Mouse (Mus musculus) neural tube, embryonic 11.5 days (tissue): ENCODE data around the gene Flywch2. TPM values are rescaled to one million over a fixed set of nuclear protein-coding genes. Genes with fewer than 3 reads are reported as not detected.
A peak's percentile ranks its signal among the peaks of the same experiment; 100 is the strongest.

Experiments
- ATAC-seq: fragments of 200-750 bp; cut with Nextera tagmentation; 2 replicates; pipeline ENCODE4 v1.8.0; 2017; ENCODE audit warnings: moderate number of reproducible peaks, mild to moderate bottlenecking, moderate TSS enrichment, moderate library complexity; ENCODE audit not compliant: insufficient read depth, low FRiP score, low TSS enrichment
- DNase-seq: peaks from one replicate; pipeline ENCODE4 v3.0.0-alpha.2; 2015; ENCODE audit warnings: low spot score
- H3K27ac ChIP-seq: fragments of 300-500 bp; sonication (generic); 2 replicates; pipeline ENCODE4 v1.5.1; 2014; ENCODE audit warnings: low read depth, mild to moderate bottlenecking, low read length
- H3K27me3 ChIP-seq: fragments of 300-500 bp; sonication (generic); 2 replicates; pipeline ENCODE4 v1.6.1; 2014; ENCODE audit warnings: mild to moderate bottlenecking, low read length, mixed read lengths; ENCODE audit not compliant: control insufficient read depth, insufficient read depth
- H3K36me3 ChIP-seq: fragments of 300-500 bp; sonication (generic); 2 replicates; pipeline ENCODE4 v1.6.1; 2014; ENCODE audit warnings: mild to moderate bottlenecking, low read length, moderate library complexity, mixed read lengths; ENCODE audit not compliant: control insufficient read depth, insufficient read depth
- H3K4me1 ChIP-seq: fragments of 300-500 bp; sonication (generic); 2 replicates; pipeline ENCODE4 v1.6.1; 2014; ENCODE audit warnings: low read length, mixed read lengths; ENCODE audit not compliant: control insufficient read depth, insufficient read depth
- H3K4me2 ChIP-seq: fragments of 300-500 bp; sonication (generic); 2 replicates; pipeline ENCODE4 v1.6.1; 2014; ENCODE audit warnings: low read depth, mild to moderate bottlenecking, moderate library complexity
- H3K4me3 ChIP-seq: fragments of 300-500 bp; sonication (generic); 2 replicates; pipeline ENCODE4 v1.5.1; 2014; ENCODE audit warnings: low read depth, low read length
- H3K9ac ChIP-seq: fragments of 300-500 bp; sonication (generic); 2 replicates; pipeline ENCODE4 v1.6.1; 2014; ENCODE audit warnings: mild to moderate bottlenecking, low read length
- H3K9me3 ChIP-seq: fragments of 300-500 bp; sonication (generic); 2 replicates; pipeline ENCODE4 v1.6.1; 2016; ENCODE audit warnings: low read length; ENCODE audit not compliant: control insufficient read depth
- WGBS: fragments of 180-500 bp; shearing (Covaris S2); extraction: QIAGEN DNeasy Blood & Tissue Kit; methylation state at CpG from one replicate; pipeline ENCODE4 v1.1.7; 2014; 5-methylcytosine and 5-hydroxymethylcytosine counted together
- polyA plus RNA-seq: library from polyadenylated mRNA; unstranded; fragments of >200 nt; fragmentation: Nextera tagmentation; extraction: Ambion mirVana; gene quantifications from 2 replicates; pipeline ENCODE4 v1.2.1, GENCODE M21; 2014

Gene Flywch2
- polyA plus RNA-seq, 1 experiment from 2014 or later: 29.1 TPM

DNA sequence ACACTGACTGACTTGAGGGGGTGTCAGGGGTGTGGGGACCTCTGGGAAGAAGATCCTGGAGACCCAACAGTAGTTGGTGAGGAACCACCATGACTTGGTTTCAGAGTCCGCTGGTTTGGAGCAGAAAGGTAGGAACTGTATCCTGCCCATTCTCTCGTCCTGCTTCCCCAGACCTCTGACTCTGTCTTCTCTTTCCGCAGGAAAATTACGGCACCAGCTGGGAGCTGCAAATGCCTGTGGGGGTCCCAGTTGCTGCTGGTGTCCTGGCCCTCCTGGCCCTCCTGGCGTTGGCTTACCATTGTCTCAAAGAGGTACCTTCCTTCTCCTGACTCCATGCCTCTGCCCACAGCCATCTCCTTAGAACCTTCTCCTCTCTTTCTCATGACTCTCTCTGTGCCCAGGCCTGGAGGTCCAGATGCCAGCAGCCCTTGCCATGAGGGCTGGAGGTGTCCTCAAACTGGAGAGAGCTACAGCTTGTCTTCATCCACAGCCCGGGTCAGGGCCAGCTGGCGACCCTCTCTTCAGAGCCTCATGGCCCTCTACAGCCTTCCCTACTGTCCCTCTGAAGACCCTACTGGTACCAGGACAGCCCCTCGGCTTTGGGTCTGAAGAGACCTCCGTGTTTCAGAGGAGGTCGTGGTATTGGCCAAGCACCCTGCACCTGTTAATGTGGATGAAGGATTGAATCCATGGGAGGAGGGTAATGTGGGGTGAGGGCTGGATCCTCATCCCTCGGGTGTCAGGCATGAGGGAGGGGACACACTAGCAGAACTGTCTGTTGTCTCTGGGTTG lies 36.3 kb downstream of the Flywch2 start:
- peaks cover 27% of the 10 kb centered on the region for H3K27me3 ChIP-seq
- no peak overlapping the region for H3K27ac ChIP-seq
- H3K9ac ChIP-seq: no peak overlapping the region
- H3K4me2 ChIP-seq: no peak overlapping the region
- peaks cover 17% of the 10 kb centered on the region for H3K36me3 ChIP-seq
- DNase-seq (no peak), ATAC-seq (no peak)
- H3K4me1 ChIP-seq: 0 out of 2 replicates have a peak, but pooled peaks cover 2% of the 10 kb centered on the region
- WGBS: 81% methylated on average over 11 of the region's 11 CpGs
- no peaks in the 10 kb centered on the region for H3K9me3 ChIP-seq
- no peak overlapping the region for H3K4me3 ChIP-seq

GRCm38 (mm10) chr17:23748631-23749391 lies 37.1 kb downstream of the Flywch2 start:
- 39% methylated on average over 10 of the region's 10 CpGs for WGBS
- H3K9me3 ChIP-seq: no peaks in the 10 kb centered on the region
- H3K9ac ChIP-seq: no peak overlapping the region
- DNase-seq: peak; percentile 43
- peaks cover 35% of the 10 kb centered on the region for H3K27me3 ChIP-seq
- no peak overlapping the region for H3K4me2 ChIP-seq
- peaks cover 13% of the 10 kb centered on the region for H3K36me3 ChIP-seq
- 0 out of 2 replicates have a peak, but pooled peaks cover 2% of the 10 kb centered on the region for H3K4me1 ChIP-seq
- H3K27ac ChIP-seq: no peak overlapping the region
- H3K4me3 ChIP-seq: no peak overlapping the region
- no peak for ATAC-seq

- Histone ChIP-seq H3K9me3 (no peaks in the 10 kb centered on the region), H3K4me3 (no peak overlapping the region), H3K4me2 (no peak overlapping the region), H3K9ac (no peak overlapping the region), H3K27ac (no peak overlapping the region), H3K4me1 (0 out of 2 replicates have a peak, but pooled peaks cover 2% of the 10 kb centered on the region), H3K36me3 (peaks cover 8% of the 10 kb centered on the region; the same call in 1 of the 2 replicates), H3K27me3 (peaks cover 43% of the 10 kb centered on the region)
- DNase-seq (no peak), ATAC-seq (no peak)
- 30% methylated on average over 6 of the region's 6 CpGs for WGBS
Observed at GRCm38 (mm10) chr17:23748026-23748425, 37.9 kb downstream of the Flywch2 start.

- Histone ChIP-seq H3K4me3 (no peak overlapping the region), H3K36me3 (peaks cover 4% of the 10 kb centered on the region; the same call in 1 of the 2 replicates), H3K4me2 (no peak overlapping the region), H3K9me3 (no peaks in the 10 kb centered on the region), H3K27ac (no peak overlapping the region), H3K27me3 (peaks cover 48% of the 10 kb centered on the region), H3K4me1 (peaks cover 2% of the 10 kb centered on the region; the same call in 1 of the 2 replicates), H3K9ac (no peak overlapping the region)
- no peak for ATAC-seq
- WGBS: 83% methylated on average over 3 of the region's 3 CpGs
- DNase-seq: no peak
Observed at GRCm38 (mm10) chr17:23747471-23747870, 38.4 kb downstream of the Flywch2 start.

DNA sequence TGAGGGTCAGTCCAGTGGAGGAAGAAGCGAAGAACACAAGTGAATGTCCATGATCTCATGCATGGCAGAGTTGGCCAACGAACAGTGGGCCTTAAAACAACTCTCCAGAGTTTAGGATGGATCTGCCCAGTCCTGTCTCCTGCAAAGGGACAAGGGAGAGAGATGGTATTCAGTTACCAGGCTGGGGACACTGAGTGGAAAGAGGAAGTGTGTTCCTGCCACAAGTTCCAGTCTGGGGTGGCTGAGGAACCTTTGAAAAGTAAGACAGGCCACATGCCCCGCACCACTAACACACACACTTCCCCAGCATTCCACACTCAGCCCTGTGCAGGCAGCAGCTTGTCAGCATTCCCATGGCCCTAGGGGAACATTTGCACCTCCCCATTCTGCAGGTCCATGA lies 39.1 kb downstream of the Flywch2 start:
- no peaks in the 10 kb centered on the region for H3K9me3 ChIP-seq
- DNase-seq (no peak), ATAC-seq (no peak)
- WGBS: 87% methylated on average over 3 of the region's 3 CpGs
- no peak overlapping the region for H3K27ac ChIP-seq
- peaks cover 55% of the 10 kb centered on the region for H3K27me3 ChIP-seq
- peaks cover 6% of the 10 kb centered on the region; the same call in 1 of the 2 replicates for H3K4me1 ChIP-seq
- H3K4me2 ChIP-seq: no peak overlapping the region
- no peak overlapping the region for H3K4me3 ChIP-seq
- 0 out of 2 replicates have a peak, but pooled peaks cover 1% of the 10 kb centered on the region for H3K36me3 ChIP-seq
- H3K9ac ChIP-seq: no peak overlapping the region

DNA sequence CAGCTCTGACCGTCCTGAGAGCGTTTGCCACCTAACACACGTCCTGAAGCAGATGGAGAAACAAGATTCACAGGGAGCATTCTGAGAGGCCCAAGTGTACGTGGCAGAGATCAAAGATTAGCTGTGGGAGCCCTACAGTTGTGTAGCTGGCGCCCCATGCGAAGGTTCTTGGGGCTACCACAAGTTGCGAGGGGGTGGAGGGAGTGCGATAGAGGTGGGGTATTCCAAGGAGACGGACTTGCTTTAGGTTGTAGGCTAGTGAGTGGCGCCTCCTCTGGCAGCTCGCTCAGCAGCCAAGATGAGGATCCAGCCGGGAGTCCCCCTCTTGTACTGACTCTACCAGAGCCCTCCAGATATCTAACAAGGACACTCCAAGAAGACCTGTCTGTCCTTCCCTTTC lies 39.6 kb downstream of the Flywch2 start:
- peaks cover 60% of the 10 kb centered on the region for H3K27me3 ChIP-seq
- H3K4me3 ChIP-seq: peak overlapping the region; percentile 23; the same call in 1 of the 2 replicates

GRCm38 (mm10) chr17:23745301-23746251 lies 40.3 kb downstream of the Flywch2 start, which contains the start of gene Kremen2:
Gene Kremen2, minus strand, starts transcription at chr17:23745833.
- Histone ChIP-seq H3K9me3 (no peaks in the 10 kb centered on the region), H3K4me2 (peak within 1 kb of the TSS; percentile 46), H3K27me3 (peaks cover 67% of the 10 kb centered on the region), H3K36me3 (no peaks in the 10 kb centered on the region), H3K4me1 (peaks cover 8% of the 10 kb centered on the region; the same call in 1 of the 2 replicates), H3K4me3 (peak within 1 kb of the TSS; percentile 23), H3K27ac (no peak within 1 kb of the TSS), H3K9ac (peak within 1 kb of the TSS; percentile 27; the same call in 1 of the 2 replicates)
- DNase-seq (no peak), ATAC-seq (no peak)
- 0% methylated on average over 43 of the region's 45 CpGs for WGBS

More for the DNA sequence above, 39.6 kb downstream of the Flywch2 start:
- Histone ChIP-seq H3K27ac (no peak overlapping the region), H3K9me3 (no peaks in the 10 kb centered on the region), H3K4me2 (peak overlapping the region; percentile 46; the same call in 1 of the 2 replicates), H3K9ac (no peak overlapping the region), H3K4me1 (peaks cover 6% of the 10 kb centered on the region; the same call in 1 of the 2 replicates), H3K36me3 (no peaks in the 10 kb centered on the region)
- ATAC-seq (no peak), DNase-seq (no peak)
- under 1% methylated on average over 12 of the region's 12 CpGs for WGBS

GRCm38 (mm10) chr17:23744651-23745050 lies 41.2 kb downstream of the Flywch2 start:
- no peak for DNase-seq
- Histone ChIP-seq H3K4me3 (peak overlapping the region; percentile 7; the same call in 1 of the 2 replicates), H3K36me3 (no peaks in the 10 kb centered on the region), H3K27ac (no peak overlapping the region), H3K9me3 (no peaks in the 10 kb centered on the region), H3K27me3 (peaks cover 68% of the 10 kb centered on the region), H3K4me1 (peaks cover 9% of the 10 kb centered on the region; the same call in 1 of the 2 replicates), H3K9ac (no peak overlapping the region), H3K4me2 (no peak overlapping the region)
- no peak for ATAC-seq
- 2% methylated on average over 14 of the region's 14 CpGs for WGBS
